Mouse (Mus musculus) hindlimb bud, embryonic 11.5 days (tissue): Measurements from ENCODE around the gene Hand1.
"Not testable (repeated sequence)": the region's sequence is repeated elsewhere in the genome, so short reads cannot be mapped to it uniquely, and the experiment has no call there.

Experiments
- DNase-seq: peaks from one replicate; pipeline ENCODE4 v3.0.0-alpha.2; 2012; ENCODE audit warnings: low read depth, low spot score; ENCODE audit errors: extremely low spot score

The Hand1 gene

GRCm38 (mm10) chr11:57834031-57834430 lies 1.4 kb upstream of the Hand1 start:
- no peak for DNase-seq

GRCm38 (mm10) chr11:57833296-57833977 lies 819 bp upstream of the Hand1 start:
- DNase-seq, result no peak

GRCm38 (mm10) chr11:57831861-57832260 lies 757 bp downstream of the Hand1 start:
- no peak for DNase-seq

- no peak for DNase-seq
These were observed 1.3 kb downstream of the Hand1 start for GRCm38 (mm10) chr11:57831281-57831781.

- DNase-seq, result no peak
These were observed 2.5 kb downstream of the Hand1 start for GRCm38 (mm10) chr11:57829871-57830775.

GRCm38 (mm10) chr11:57828955-57829870 lies 3.4 kb downstream of the Hand1 start:
- no peak for DNase-seq

GRCm38 (mm10) chr11:57827915-57828545 lies 4.6 kb downstream of the Hand1 start:
- DNase-seq, result no peak

- DNase-seq, result no peak
These were observed 5.3 kb downstream of the Hand1 start for GRCm38 (mm10) chr11:57827048-57827914.

- DNase-seq, result not testable (repeated sequence)
These were observed 7.4 kb downstream of the Hand1 start for GRCm38 (mm10) chr11:57825234-57825633.

- no peak for DNase-seq
These were observed 8.9 kb downstream of the Hand1 start for GRCm38 (mm10) chr11:57823714-57824113.

GRCm38 (mm10) chr11:57823159-57823558 lies 9.5 kb downstream of the Hand1 start:
- not testable (repeated sequence) for DNase-seq

GRCm38 (mm10) chr11:57819999-57820581 lies 12.5 kb downstream of the Hand1 start:
- no peak for DNase-seq

GRCm38 (mm10) chr11:57818189-57818588 lies 14.4 kb downstream of the Hand1 start:
- no peak for DNase-seq

GRCm38 (mm10) chr11:57813641-57814040 lies 19.0 kb downstream of the Hand1 start:
- DNase-seq, result no peak

GRCm38 (mm10) chr11:57812212-57812611 lies 20.4 kb downstream of the Hand1 start:
- no peak for DNase-seq

- no peak for DNase-seq
These were observed 21.6 kb downstream of the Hand1 start for GRCm38 (mm10) chr11:57811006-57811405.

- DNase-seq, result no peak
These were observed 22.9 kb downstream of the Hand1 start for GRCm38 (mm10) chr11:57809732-57810098.

- DNase-seq, result no peak
These were observed 23.4 kb downstream of the Hand1 start for GRCm38 (mm10) chr11:57809017-57809731.
